Mouse (Mus musculus): Measurements from ENCODE around the gene Aldh4a1.

Aldh4a1 gene

DNA sequence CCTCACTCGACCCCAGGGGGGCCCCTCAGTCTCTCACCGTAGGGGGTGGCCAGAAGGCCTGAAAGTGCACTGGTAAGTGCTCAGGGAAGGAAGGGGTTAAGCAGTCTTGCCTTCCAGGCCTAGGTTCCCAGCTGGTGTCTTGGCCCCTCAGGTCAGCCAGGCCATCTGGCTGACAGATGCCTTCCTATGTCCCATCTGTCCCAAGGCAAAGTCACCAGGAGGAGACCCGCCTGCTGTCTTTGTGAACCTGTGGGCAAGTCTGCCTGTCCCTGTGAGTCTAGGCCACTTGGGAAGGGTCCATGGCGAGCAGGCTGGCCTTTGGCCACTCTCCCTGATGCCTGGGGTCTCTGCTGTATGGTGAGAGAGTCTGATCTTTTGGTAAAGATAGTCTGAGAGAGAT is 32.2 kb upstream of the Aldh4a1 start:
- DNase-seq = no peak

GRCm38 (mm10) chr4:139592895-139593294 is 29.8 kb upstream of the Aldh4a1 start:
- no peak for DNase-seq

DNA sequence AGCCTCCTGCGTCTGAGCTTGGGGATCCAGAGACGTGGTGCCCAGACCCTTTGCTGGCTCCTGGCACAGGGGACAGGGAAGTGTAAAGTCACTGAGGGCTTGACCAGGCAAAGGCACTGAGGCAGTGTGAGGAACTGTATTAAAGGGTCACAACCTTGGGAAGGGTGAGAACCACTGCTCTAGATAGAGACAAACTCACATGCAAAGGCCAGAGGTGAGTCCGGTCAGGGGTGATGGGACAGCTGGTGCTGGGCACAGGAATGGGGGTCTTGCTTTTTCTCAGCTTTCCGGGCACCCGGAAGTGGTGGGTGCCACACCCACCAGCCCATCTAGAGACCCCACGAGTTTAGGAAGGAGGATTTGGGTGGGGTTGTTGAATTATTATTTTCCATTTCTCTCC is 29.3 kb upstream of the Aldh4a1 start:
- no peak for DNase-seq

DNA sequence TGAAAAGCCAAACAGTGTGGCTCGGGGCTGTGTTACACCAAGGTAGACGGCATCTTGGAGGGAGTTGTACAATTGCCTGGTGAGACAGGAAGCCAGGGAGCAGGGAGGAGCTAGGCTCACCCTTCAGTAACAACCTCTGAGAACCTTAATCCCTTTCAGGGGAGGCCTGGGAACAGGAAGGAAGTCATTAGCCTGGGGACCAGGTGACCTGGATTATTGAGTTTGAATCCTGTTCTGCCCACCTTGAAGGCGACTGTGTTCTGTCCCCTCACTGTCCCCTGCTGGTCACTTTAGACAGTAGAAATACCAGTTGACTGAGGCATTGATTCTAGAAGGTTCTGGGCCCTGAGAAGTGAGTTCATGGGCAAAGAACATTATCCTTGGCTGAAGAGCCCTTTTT is 28.6 kb upstream of the Aldh4a1 start:
- DNase-seq = no peak

DNA sequence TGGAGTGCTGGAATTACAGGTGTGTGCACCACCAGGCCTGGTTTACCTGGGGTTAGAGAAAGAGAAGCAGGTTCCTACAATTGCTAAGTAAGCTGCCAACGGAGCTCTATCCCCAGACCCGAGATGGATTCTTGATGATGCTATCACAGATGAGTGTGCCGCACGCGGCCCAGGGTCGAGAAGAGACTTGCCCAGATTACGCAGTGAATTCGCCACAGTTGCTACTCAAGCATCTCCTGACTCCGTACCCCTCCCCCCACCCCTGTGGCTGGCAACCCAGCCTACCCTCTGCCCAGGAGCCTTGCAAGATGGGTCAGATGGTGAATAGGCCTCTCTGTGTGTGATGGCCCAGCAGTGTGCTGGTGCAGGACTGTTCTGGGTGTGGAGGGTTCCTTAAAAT is 26.0 kb upstream of the Aldh4a1 start:
- no peak for DNase-seq

DNA sequence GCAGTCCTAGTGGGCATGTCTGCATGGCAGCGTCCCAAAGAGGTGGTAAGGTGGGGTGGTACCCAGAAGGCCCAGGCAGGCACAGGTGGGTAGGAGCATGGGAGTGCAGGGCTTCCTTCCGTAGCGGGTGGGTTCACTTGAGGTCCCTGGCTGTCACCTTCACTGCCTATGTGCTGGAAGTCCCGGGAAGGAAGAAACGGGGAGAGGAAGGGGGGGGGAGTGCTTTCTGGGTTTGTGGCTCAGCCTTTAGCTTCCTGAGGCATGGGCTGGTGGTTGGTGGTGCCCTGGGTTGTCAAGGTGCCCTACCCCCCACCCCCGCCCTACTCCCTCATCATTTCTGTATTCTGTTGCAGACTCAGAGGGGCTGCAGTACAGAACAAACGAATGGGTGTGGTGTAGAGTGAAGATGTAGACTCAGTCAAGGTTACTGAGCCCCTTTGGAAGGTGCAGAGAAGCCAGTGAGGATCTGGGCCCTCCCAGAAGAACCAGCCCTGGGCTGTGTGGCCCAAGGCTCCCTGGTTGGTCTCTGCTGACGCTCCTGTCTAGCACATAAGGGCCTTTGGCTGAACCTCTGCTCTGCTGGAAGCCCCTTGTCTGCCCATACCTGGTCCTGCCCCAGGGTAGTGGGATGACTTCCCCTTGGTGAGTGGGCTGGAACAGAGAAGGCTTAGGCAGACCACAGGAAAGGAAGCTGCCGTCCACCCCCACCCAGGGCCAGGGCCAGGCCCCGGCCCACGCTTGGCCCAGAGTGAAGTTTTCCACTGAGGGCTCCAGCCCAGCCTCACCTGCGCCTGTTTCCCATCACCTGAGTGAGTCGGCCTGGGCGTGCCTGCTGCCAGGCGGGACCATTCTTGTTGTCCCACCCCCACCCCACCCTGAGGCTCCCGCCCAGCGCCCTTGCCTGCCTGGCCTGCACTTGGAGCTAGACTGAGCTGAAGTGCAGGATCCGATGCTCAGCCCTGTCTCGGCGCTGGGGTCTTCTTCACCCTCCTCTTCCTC is 25.1 kb upstream of the Aldh4a1 start:
- no peak for DNase-seq

DNA sequence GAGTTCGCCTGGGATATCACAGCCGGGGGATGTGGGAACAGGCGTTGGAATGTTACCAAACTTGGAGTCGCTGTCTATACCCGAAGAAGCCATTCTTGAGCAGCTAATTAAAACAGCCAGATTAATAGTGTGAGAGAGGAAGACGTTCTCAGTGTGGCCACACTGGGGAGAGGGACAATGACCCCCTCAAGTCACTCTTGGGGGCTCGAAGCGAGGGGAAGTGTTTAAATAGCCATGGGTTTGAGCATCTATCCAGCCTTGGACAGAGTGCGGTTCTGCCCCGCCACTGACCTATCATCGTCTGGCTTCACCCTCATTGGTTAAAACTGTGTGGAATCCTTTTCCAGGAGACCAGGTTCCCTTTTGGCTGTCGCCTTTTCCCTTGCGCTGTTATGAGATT is 24.3 kb upstream of the Aldh4a1 start:
- DNase-seq = no peak

DNA sequence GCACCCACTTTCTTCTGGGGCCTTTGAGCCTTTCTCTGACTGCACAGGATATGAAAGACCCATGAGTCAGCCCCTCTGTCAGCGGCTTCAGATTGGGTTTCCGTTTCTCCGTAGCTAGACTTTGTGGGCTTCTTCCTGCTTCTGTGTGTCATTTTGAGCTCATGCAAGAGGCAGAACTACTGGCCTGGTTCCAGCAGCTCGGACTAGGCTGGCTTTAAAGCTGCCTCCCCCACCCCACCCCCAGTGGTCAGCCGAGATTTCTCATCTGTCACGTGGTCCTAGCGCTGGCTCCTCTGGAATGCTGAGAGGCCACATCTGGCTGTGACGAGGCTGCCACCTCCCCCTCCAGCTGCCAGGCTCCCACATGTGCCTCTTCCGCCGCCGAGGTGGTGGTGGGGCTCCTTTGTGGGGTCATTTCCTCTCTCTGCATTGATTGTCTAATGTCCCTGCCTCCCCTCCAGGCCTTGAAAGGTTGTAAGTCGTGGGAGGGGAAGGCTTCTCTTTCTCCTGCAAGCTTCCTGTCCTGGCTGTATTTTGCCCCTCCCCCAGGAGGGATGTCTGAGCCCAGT is 23.6 kb upstream of the Aldh4a1 start:
- peak; percentile 84 for DNase-seq

- DNase-seq = no peak
Observed at GRCm38 (mm10) chr4:139601519-139602356, 20.9 kb upstream of the Aldh4a1 start.

- DNase-seq = peak; percentile 69
Observed at GRCm38 (mm10) chr4:139602357-139603244, 20.1 kb upstream of the Aldh4a1 start, which contains the start of gene Gm21969. Gm21969 (plus strand) TSS chr4:139603186.

- no peak for DNase-seq
Observed at GRCm38 (mm10) chr4:139605216-139605615, 17.4 kb upstream of the Aldh4a1 start.

DNA sequence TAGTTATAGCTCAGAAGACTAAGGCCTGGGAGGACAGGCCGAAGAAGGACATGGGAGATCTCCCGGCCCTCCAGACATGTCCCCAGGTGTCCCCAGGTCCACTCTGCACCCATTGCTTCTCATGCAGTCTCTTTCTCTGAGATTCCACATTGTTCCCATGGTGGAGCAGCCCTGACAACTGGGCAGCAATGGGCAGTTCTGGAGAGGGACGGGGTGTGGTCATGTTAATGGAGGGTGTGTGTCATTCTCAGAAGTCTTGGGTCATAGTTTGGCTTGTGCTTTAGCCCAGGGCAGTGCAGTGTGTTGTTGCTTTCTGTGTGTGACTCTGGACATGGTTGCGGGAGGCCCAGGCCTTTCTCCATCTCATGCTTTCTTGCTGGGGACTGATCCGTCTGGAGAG is 15.9 kb upstream of the Aldh4a1 start:
- DNase-seq = no peak

DNA sequence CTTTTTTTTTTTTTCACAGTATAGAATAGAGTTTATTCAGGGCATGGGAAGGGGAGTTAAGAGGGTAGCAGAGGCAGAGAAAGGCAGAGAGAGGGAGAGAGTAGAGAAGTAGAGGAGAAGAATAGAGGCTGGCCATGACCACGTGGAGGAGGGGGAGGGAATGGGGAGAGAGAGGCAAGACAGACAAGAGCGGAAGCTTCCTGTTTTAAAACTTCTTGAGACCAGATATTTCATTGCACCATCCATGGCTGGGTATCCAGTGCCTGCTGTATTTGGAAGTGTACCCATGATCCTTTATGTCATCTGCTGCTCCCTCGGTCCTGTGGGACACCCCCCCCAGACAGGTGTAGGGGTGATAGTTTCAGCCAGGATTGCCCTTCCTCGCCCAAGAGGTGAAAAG is 13.7 kb upstream of the Aldh4a1 start:
- no peak for DNase-seq

GRCm38 (mm10) chr4:139610954-139611353 is 11.7 kb upstream of the Aldh4a1 start:
- no peak for DNase-seq

DNA sequence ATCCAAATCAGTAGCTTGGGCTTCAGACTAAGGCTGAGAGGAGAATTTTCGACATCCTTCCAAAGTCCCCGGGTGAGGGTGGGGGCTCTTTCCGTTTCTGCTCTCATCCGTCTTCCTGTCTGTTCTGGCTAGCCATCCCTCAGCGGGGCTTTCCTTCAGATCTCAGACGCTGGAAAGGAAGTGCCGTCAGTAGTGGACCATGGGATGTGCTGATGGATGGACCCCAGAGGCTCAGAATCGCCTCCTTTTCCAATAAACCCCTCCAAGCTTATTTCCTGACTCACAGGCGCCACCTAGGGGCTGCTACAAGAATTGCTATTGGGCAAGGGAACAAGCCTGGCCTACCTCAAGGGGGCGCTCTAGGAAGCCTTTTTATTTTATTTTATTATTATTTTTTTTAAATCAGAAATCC is 11.1 kb upstream of the Aldh4a1 start:
- DNase-seq = peak; percentile 83

GRCm38 (mm10) chr4:139614524-139615260 is 8.0 kb upstream of the Aldh4a1 start:
- DNase-seq = no peak

DNA sequence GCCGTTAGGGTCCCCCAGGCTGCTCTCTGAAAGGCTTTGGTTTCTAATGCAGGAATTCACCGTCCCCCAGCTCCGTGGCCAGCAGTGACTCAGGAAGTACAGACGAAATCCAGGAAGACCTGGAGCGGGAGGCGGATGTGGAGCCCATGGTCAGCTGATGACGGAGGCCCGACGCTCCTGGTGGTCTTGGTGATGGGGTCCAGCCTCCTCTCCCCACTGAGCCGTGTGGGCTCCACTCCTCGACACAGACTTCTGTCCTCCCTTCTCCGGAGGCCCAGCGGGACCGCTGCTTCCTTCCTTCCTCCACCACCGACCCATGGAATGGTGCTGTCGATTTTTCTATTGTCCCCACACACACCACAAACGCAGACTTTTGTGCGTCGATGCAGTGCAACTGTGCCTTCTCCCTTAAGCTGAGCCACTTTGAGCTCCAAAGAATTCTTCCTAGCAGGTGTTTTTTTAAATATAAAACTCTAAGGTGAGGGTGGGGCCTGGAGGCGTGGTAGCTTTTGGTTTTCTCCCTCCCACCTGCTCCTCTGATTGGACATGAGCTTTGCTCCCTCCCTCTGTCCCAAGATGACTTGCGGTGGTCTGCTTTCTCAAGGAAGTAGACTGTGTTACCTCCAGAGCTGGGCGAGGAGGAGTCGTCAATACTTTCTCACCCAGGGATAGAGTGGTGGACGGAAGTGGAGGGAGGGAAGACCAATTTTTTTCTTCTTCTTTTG is 6.2 kb upstream of the Aldh4a1 start:
- DNase-seq = peak; percentile 60

- DNase-seq = no peak
Observed at GRCm38 (mm10) chr4:139617001-139617364, 5.7 kb upstream of the Aldh4a1 start.

- DNase-seq = no peak
Observed at GRCm38 (mm10) chr4:139619765-139620164, 2.9 kb upstream of the Aldh4a1 start.

- DNase-seq = peak; percentile 25
Observed at GRCm38 (mm10) chr4:139623434-139624115, 909 bp downstream of the Aldh4a1 start.
